ENCODE assay signal across 8 mouse cellular contexts in genomic region chr8:84202466-84202865, GRCm38 (mm10). TPM values are rescaled to one million over a fixed set of nuclear protein-coding genes. Genes with fewer than 3 reads are reported as not detected.
A peak's percentile ranks its signal among the peaks of the same experiment; 100 is the strongest.
DNase-seq lines count a peak whose midpoint lies in the region; ATAC-seq and TF ChIP-seq lines count a peak whose summit lies in the region.

No protein-coding gene starts in this region.

- H3K4me1 ChIP-seq in ES-E14 (ENCODE audit: control insufficient read depth in 2 of 2, insufficient read depth in 2 of 2, low read length in 2 of 2, poor library complexity in 1 of 2): peaks cover 3 to 28% of the 10 kb centered on the region in 2 experiments; a peak in 2 of 4 replicates
- H3K4me1 ChIP-seq in hindbrain, embryonic 15.5 days (replicated peaks): peaks cover 62% of the 10 kb centered on the region
- H3K4me1 ChIP-seq in liver, embryonic 11.5 days (replicated peaks; ENCODE audit: control insufficient read depth, insufficient read depth, low read length): peaks cover 62% of the 10 kb centered on the region
- peaks cover 69% of the 10 kb centered on the region for H3K4me1 ChIP-seq in neural tube, embryonic 13.5 days (replicated peaks)

- no peak overlapping the region for H3K9ac ChIP-seq in ES-E14 (ENCODE audit: insufficient read depth, low read depth, low read length, poor library complexity, severe bottlenecking)
- H3K9ac ChIP-seq in hindbrain, embryonic 15.5 days: no peak overlapping the region
- no peak overlapping the region for H3K9ac ChIP-seq in liver, embryonic 11.5 days (ENCODE audit: low read depth, low read length)
- no peak overlapping the region for H3K9ac ChIP-seq in neural tube, embryonic 13.5 days

- no peaks in the 10 kb centered on the region for H3K9me3 ChIP-seq in ES-E14 (ENCODE audit: control insufficient read depth, insufficient read depth, low read depth, low read length)
- H3K9me3 ChIP-seq in hindbrain, embryonic 15.5 days: no peaks in the 10 kb centered on the region
- no peaks in the 10 kb centered on the region for H3K9me3 ChIP-seq in liver, embryonic 11.5 days (ENCODE audit: control insufficient read depth, low read length)
- no peaks in the 10 kb centered on the region for H3K9me3 ChIP-seq in neural tube, embryonic 13.5 days

- H3K27ac ChIP-seq in ES-E14 (ENCODE audit: insufficient read depth, low read depth, low read length, poor library complexity, severe bottlenecking): no peak overlapping the region
- H3K27ac ChIP-seq in hindbrain, embryonic 15.5 days (replicated peaks): no peak overlapping the region
- H3K27ac ChIP-seq in liver, embryonic 11.5 days (ENCODE audit: low read depth, low read length): peak overlapping the region; percentile 91; the same call in 1 of the 2 replicates
- peak overlapping the region; percentile 3; the same call in 1 of the 2 replicates for H3K27ac ChIP-seq in neural tube, embryonic 13.5 days (replicated peaks)

- DNase-seq in 3T3-L1 (ENCODE audit: low read depth, low spot score) (peak; percentile 100), ES-E14 (ENCODE audit: low read depth, low spot score) (no peak)
- peak; percentile 89 for DNase-seq in fibroblast of lung, adult 2 months (ENCODE audit: low read depth)
- DNase-seq in liver, embryonic 11.5 days (ENCODE audit: low spot score): no peak
- no peak for DNase-seq in embryo, embryonic 10 days (ENCODE audit: low spot score)
- no peak for DNase-seq in right cerebral cortex, postnatal 4 days

- ATAC-seq in hindbrain, embryonic 15.5 days (ENCODE audit: low FRiP score, low read depth): no peak
- no peak for ATAC-seq in liver, embryonic 11.5 days (replicated peaks; ENCODE audit: low FRiP score)
- ATAC-seq in neural tube, embryonic 13.5 days (ENCODE audit: low read depth): no peak

- in situ Hi-C loops in ES-E14 (cut with MboI; ENCODE audit: low sequenced_read_pairs in 2 of 2, unreplicated experiment in 2 of 2): no loop called here

- H3K36me3 ChIP-seq in ES-E14 (ENCODE audit: control insufficient read depth, insufficient read depth, low read length, poor library complexity, severe bottlenecking): no peaks in the 10 kb centered on the region; the same call in 1 of the 2 replicates
- H3K36me3 ChIP-seq in hindbrain, embryonic 15.5 days: no peaks in the 10 kb centered on the region
- peaks cover 4% of the 10 kb centered on the region; the same call in 1 of the 2 replicates for H3K36me3 ChIP-seq in liver, embryonic 11.5 days (ENCODE audit: control insufficient read depth, insufficient read depth, low read length)
- H3K36me3 ChIP-seq in neural tube, embryonic 13.5 days: no peaks in the 10 kb centered on the region

- H3K27me3 ChIP-seq in hindbrain, embryonic 15.5 days: 0 out of 2 replicates have a peak, but pooled peaks cover 3% of the 10 kb centered on the region
- no peaks in the 10 kb centered on the region for H3K27me3 ChIP-seq in liver, embryonic 11.5 days (replicated peaks; ENCODE audit: control insufficient read depth, insufficient read depth, low read length)
- H3K27me3 ChIP-seq in neural tube, embryonic 13.5 days: peaks cover 22% of the 10 kb centered on the region

- H3K4me3 ChIP-seq in ES-E14 (ENCODE audit: insufficient read depth in 1 of 2, low read depth in 1 of 2, low read length in 2 of 2, poor library complexity in 1 of 2, severe bottlenecking in 1 of 2): peak overlapping the region; percentile 64 to 73; a peak in 2 of 4 replicates
- H3K4me3 ChIP-seq in hindbrain, embryonic 15.5 days: no peak overlapping the region
- H3K4me3 ChIP-seq in liver, embryonic 11.5 days (ENCODE audit: low read depth, low read length): peak overlapping the region; percentile 65
- H3K4me3 ChIP-seq in neural tube, embryonic 13.5 days: peak overlapping the region; percentile 44; the same call in 1 of the 2 replicates

- H3K4me2 ChIP-seq in hindbrain, embryonic 15.5 days: peak overlapping the region; percentile 81
- H3K4me2 ChIP-seq in liver, embryonic 11.5 days: peak overlapping the region; percentile 93
- peak overlapping the region; percentile 68 for H3K4me2 ChIP-seq in neural tube, embryonic 13.5 days

- WGBS in hindbrain, embryonic 15.5 days: 93% methylated on average over 9 of the region's 9 CpGs
- WGBS in liver, embryonic 11.5 days: 68% methylated on average over 9 of the region's 9 CpGs
- 88% methylated on average over 9 of the region's 9 CpGs for WGBS in neural tube, embryonic 13.5 days

TF ChIP-seq in ES-E14, 5 proteins besides CTCF, POLR2A, EP300 and RAD21:
- TF ChIP-seq ZNF384 (IDR thresholded peaks at IDR 0.05; ENCODE audit: low read depth, low read length): no peak
- TF ChIP-seq ZC3H11A (IDR thresholded peaks at IDR 0.05; ENCODE audit: borderline replicate concordance, low read depth, low read length): no peak
- TF ChIP-seq HCFC1 (IDR thresholded peaks at IDR 0.05; ENCODE audit: borderline replicate concordance, insufficient read depth, low read length): no peak
- no peak for TF ChIP-seq CHD2 (IDR thresholded peaks at IDR 0.05; ENCODE audit: low read depth, low read length)
- TF ChIP-seq MAFK (IDR thresholded peaks at IDR 0.05; ENCODE audit: insufficient read depth, low read depth, low read length): no peak
TF ChIP-seq in ES-E14: peak in this region for 0.

RNA-seq across cellular contexts. Expression of gene Nanos3, which starts 17.4 kb away (rescaled TPM):
- 7.0 and 9.9 TPM in 2 replicates for total RNA-seq in ES-E14 (2012; rRNA removed)
- polyA plus RNA-seq in hindbrain, embryonic 15.5 days (2015; fragmentation: Nextera tagmentation; extraction: Ambion mirVana): 8.0 and 8.7 TPM in 2 replicates
- 1.2 and 1.8 TPM in 2 replicates for polyA plus RNA-seq in liver, embryonic 11.5 days (2014; fragmentation: Nextera tagmentation; extraction: Ambion mirVana)
- 6.1 and 10.1 TPM in 2 replicates for polyA plus RNA-seq in neural tube, embryonic 13.5 days (2015; fragmentation: Nextera tagmentation; extraction: Ambion mirVana)

RNA-seq across cellular contexts. Expression of gene Zswim4, which starts 34.4 kb away (rescaled TPM):
- 22.1 and 24.6 TPM in 2 replicates for total RNA-seq in ES-E14 (2012; rRNA removed)
- 23.3 and 24.9 TPM in 2 replicates for polyA plus RNA-seq in hindbrain, embryonic 15.5 days (2015; fragmentation: Nextera tagmentation; extraction: Ambion mirVana)
- 7.9 and 9.1 TPM in 2 replicates for polyA plus RNA-seq in liver, embryonic 11.5 days (2014; fragmentation: Nextera tagmentation; extraction: Ambion mirVana)
- 32.9 and 34.7 TPM in 2 replicates for polyA plus RNA-seq in neural tube, embryonic 13.5 days (2015; fragmentation: Nextera tagmentation; extraction: Ambion mirVana)

RNA-seq across cellular contexts. Expression of gene D8Ertd738e, which starts 47.1 kb away (rescaled TPM):
- 148 and 181 TPM in 2 replicates for total RNA-seq in ES-E14 (2012; rRNA removed)
- 245 and 260 TPM in 2 replicates for polyA plus RNA-seq in hindbrain, embryonic 15.5 days (2015; fragmentation: Nextera tagmentation; extraction: Ambion mirVana)
- polyA plus RNA-seq in liver, embryonic 11.5 days (2014; fragmentation: Nextera tagmentation; extraction: Ambion mirVana): 323 and 339 TPM in 2 replicates
- polyA plus RNA-seq in neural tube, embryonic 13.5 days (2015; fragmentation: Nextera tagmentation; extraction: Ambion mirVana): 255 and 273 TPM in 2 replicates

RNA-seq across cellular contexts. Expression of gene 4930432K21Rik, which starts 54.6 kb away (rescaled TPM):
- total RNA-seq in ES-E14 (2012; rRNA removed): 4.9 TPM in 2 replicates
- polyA plus RNA-seq in hindbrain, embryonic 15.5 days (2015; fragmentation: Nextera tagmentation; extraction: Ambion mirVana): 2.3 and 2.8 TPM in 2 replicates
- polyA plus RNA-seq in liver, embryonic 11.5 days (2014; fragmentation: Nextera tagmentation; extraction: Ambion mirVana): 0.36 and 0.47 TPM in 2 replicates
- polyA plus RNA-seq in neural tube, embryonic 13.5 days (2015; fragmentation: Nextera tagmentation; extraction: Ambion mirVana): 1.4 and 1.6 TPM in 2 replicates

RNA-seq across cellular contexts. Expression of gene Mri1, which starts 54.7 kb away (rescaled TPM):
- 32.7 and 55.6 TPM in 2 replicates for total RNA-seq in ES-E14 (2012; rRNA removed)
- polyA plus RNA-seq in hindbrain, embryonic 15.5 days (2015; fragmentation: Nextera tagmentation; extraction: Ambion mirVana): 45.6 and 48.4 TPM in 2 replicates
- polyA plus RNA-seq in liver, embryonic 11.5 days (2014; fragmentation: Nextera tagmentation; extraction: Ambion mirVana): 92.2 and 95.9 TPM in 2 replicates
- polyA plus RNA-seq in neural tube, embryonic 13.5 days (2015; fragmentation: Nextera tagmentation; extraction: Ambion mirVana): 50.6 and 50.8 TPM in 2 replicates

Comparison
In these comparisons a context has a peak if more than half of its experiments do, and no peak if none do; other contexts are left out.
1. DNase-seq: peak in 3T3-L1 (single experiment) and fibroblast of lung, adult 2 months (single experiment); none in ES-E14 (single experiment), liver, embryonic 11.5 days (single experiment), embryo, embryonic 10 days (single experiment) and right cerebral cortex, postnatal 4 days (single experiment).
2. H3K27ac ChIP-seq: peak in liver, embryonic 11.5 days (single experiment) and neural tube, embryonic 13.5 days (single experiment); none in ES-E14 (single experiment) and hindbrain, embryonic 15.5 days (single experiment).
3. Peak in every context shown above with its lines, with median percentiles within 50 percentile points of each other: H3K4me2 ChIP-seq.